Mouse (Mus musculus) gastrocnemius, adult 2 months (tissue): Measurements from ENCODE around the gene Steap4. TPM values are rescaled to one million over a fixed set of nuclear protein-coding genes. Genes with fewer than 3 reads are reported as not detected.
A peak's percentile ranks its signal among the peaks of the same experiment; 100 is the strongest.
"Not testable (repeated sequence)": the region's sequence is repeated elsewhere in the genome, so short reads cannot be mapped to it uniquely, and the experiment has no call there.

Source experiments
- DNase-seq: peaks from one replicate; pipeline ENCODE4 v3.0.0; 2022
- H3K27ac ChIP-seq: fragments of 200-600 bp; 2 replicates; pipeline ENCODE4 v1.8.1; 2022; ENCODE audit warnings: mild to moderate bottlenecking
- H3K4me3 ChIP-seq: fragments of 200-600 bp; 2 replicates; pipeline ENCODE4 v1.8.1; 2022; ENCODE audit warnings: mild to moderate bottlenecking, moderate library complexity
- CTCF ChIP-seq: fragments of 200-600 bp; IDR thresholded peaks from 2 replicates; pipeline ENCODE4 v1.8.1; 2022; ENCODE audit warnings: antibody characterized with exemption, mild to moderate bottlenecking, moderate library complexity
- intact Hi-C: fragments of 180-260 bp; cut with DNase I; formaldehyde crosslinking; loops from one replicate; pipeline ENCODE4 v1.15.1; 2025
- long read RNA-seq, 2 experiments: library from polyadenylated mRNA; stranded (forward); transcript quantifications; one replicate each; pipeline ENCODE4 v2.0.0; 2021
- total RNA-seq, 2 experiments: library from RNA; stranded (reverse); gene quantifications; 2 replicates each; pipeline ENCODE4 v1.2.3; 2021

The Steap4 gene
- 10 to 100 TPM; 20.0 to 20.8 TPM for total RNA-seq
- long read RNA-seq, experiment 1, transcript Steap4-201 (5 exons, 3,155 nt) = major isoform, 46 of 48 reads
- long read RNA-seq, experiment 1, partial matches to known transcripts = 2 of 48 reads
- long read RNA-seq, experiment 1, other reads (novel, unspliced or antisense) = 0 of 48 reads
- long read RNA-seq, experiment 2, transcript Steap4-201 (5 exons, 3,155 nt) = major isoform, 40 of 41 reads
- long read RNA-seq, experiment 2, partial matches to known transcripts = 0 of 41 reads
- long read RNA-seq, experiment 2, other reads (novel, unspliced or antisense) = 1 of 41 reads

DNA sequence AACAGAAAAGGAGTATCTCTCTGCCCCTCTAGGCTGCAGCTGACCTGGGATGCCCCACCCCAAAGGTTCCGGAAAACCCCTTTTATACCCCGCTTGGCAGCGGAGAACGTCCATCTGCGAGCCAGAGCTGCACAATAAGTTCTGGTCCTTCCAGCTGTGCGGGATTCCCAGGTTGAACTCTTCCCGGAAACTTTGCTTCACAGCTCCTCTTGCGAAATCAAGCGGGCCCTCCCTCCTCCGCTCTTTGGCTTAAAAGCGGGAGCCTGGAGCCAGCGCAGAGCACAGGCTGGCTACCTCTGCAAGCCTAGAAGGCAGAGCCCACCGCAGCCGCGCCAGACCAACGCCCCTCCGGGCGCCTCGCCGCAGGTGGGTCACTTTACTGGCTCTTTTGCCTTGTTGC is at the start of gene Steap4:
Gene Steap4, plus strand, starts transcription at position 282 of the 400 bp plus-strand sequence.
- no peak for TF ChIP-seq CTCF
- H3K27ac ChIP-seq = peak within 1 kb of the TSS; percentile 85
- intact Hi-C loops = no loop called here
- peak; percentile 84 for DNase-seq
- H3K4me3 ChIP-seq = peak within 1 kb of the TSS; percentile 65

DNA sequence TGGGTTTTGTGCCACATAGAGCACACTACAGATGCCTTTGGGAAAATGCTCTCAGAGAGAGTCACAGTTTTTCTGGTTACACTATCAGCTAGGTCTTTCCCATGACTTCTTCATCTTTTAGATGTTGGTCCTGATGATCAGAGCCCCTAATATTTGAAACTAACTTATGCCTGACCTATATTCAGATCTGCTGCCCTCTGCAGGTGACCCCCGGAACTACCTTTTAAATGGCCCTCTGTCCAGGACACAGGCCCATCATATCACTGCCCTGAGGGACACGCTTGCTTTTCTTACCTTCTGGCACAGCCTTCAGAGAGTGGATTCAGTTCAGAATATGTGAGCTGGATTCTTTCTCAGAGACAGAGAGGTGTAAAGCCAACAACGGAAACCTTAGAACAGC is 48.3 kb upstream of the Steap4 start:
- peak; percentile 23; the same call in 1 of the 2 replicates for TF ChIP-seq CTCF
- Histone ChIP-seq H3K27ac (peak overlapping the region; percentile 56), H3K4me3 (no peak overlapping the region)
- DNase-seq = no peak
- intact Hi-C loops = no loop called here

DNA sequence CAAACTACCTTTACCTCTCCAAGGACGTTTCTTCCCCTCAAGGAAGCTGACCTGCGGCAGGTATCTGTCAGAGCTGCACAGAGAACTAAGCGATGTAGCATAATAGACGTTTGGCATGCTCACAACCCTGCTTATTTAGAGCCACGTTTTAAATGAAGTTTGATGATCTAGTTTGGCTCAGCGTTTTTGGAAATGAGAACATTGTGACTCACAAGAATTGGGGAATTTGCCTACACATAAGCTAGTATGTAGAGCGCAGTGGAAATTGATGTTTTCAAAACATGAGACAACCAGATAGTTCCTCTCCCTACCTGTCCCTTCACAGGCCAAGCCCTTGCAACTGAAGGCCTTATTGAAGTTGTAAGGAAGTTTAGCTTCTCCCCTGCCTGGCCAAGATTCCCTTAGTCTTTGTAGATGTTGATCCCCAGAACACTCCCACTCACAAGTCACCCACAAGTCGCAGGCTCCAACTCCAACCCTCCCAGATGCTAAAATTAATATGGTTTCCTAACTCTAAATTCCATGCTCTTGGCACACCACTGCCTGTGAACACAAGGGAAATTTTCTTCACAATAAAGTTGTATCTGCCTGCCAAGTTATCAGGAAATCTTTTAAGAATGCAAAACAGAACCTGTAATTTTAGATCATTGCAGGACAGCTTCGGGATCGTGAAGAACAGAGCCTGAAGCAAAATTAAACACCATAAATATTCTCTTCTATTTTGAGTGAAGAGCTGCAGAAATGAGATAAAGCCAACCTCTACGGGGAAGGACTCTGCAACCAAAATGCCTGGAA is 42.6 kb upstream of the Steap4 start:
- peak overlapping the region; percentile 68 for H3K27ac ChIP-seq
- H3K4me3 ChIP-seq = peak overlapping the region; percentile 4; the same call in 1 of the 2 replicates
- no peak for DNase-seq
- no peak for TF ChIP-seq CTCF
- intact Hi-C loops = no loop called here

DNA sequence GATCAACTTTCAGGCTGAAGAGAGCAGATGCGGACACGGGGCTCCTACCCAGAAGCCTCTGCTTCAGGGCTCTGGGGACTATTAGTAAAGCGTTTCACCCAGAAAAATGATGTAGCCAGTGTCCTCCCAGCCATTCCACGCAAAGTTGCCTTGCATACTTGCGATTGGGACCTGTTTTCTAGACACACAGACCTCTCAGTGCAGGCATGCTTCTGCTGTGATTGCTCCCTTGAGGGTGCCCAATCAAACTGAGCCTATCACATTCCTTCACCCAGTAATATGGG is 42.0 kb upstream of the Steap4 start:
- Histone ChIP-seq H3K4me3 (peak overlapping the region; percentile 4; the same call in 1 of the 2 replicates), H3K27ac (peak overlapping the region; percentile 68)
- intact Hi-C loops = no loop called here
- DNase-seq = peak; percentile 23
- TF ChIP-seq CTCF = no peak

DNA sequence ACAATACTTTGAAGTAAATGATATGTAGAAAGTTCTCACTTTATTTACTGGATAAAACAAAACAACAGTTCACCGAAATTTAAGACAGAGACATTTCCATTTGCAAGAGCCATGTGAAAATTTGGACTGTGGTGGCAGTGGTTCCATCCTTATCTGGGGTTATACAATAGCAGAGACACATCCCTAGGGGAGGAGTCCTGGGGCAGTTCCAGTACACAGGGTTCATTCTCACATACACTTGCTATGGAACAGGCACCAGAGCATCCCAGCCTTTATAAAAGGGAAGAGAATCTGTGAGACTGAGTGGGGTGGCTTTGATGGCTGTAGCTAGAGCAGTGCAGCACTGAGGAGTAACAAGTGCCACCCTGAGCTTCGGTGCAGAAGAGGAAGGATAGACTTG is 40.6 kb upstream of the Steap4 start:
- no peak for TF ChIP-seq CTCF
- intact Hi-C loops = no loop called here
- Histone ChIP-seq H3K4me3 (no peak overlapping the region), H3K27ac (no peak overlapping the region)
- no peak for DNase-seq

DNA sequence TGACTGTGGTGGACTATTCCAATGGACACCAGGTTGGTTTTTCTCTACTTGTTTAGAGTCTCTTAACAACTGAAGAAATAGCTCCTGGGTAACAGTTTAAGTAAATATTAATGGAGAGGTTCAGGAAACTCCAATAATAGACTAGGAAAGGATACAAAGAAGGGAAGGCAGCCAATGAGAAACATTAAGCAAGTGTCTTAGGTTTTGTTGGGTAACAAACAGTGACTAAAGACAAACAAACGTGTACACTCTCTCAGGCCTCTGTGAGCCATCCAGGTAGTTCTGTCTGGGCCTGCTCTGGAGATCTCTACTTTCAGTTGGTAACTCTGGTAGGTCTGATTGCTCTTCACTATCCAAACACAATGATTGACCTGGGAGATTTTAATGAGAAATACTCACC is 37.5 kb upstream of the Steap4 start:
- no peak for DNase-seq
- intact Hi-C loops = no loop called here
- Histone ChIP-seq H3K27ac (no peak overlapping the region), H3K4me3 (no peak overlapping the region)
- no peak for TF ChIP-seq CTCF

DNA sequence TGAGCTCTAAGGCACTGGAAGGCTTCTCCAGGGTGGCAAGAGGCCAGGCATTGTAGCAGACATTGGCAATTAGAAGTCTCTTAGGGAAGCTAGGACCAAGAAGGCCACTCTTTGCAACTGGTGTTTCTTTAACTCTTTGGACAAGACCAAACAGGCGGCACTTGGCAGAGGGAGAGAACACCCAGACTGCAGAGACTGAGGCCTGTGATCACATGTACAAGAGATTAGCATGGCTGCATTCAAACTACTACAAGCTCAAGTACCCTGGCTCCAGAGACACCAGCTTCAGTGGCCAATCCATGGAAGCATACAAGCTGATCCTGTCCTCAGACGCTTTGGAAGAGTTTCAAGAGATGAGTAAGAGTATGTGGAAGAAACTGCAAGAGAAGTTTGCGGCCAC is 36.6 kb upstream of the Steap4 start:
- intact Hi-C loops = no loop called here
- DNase-seq = peak; percentile 32

DNA sequence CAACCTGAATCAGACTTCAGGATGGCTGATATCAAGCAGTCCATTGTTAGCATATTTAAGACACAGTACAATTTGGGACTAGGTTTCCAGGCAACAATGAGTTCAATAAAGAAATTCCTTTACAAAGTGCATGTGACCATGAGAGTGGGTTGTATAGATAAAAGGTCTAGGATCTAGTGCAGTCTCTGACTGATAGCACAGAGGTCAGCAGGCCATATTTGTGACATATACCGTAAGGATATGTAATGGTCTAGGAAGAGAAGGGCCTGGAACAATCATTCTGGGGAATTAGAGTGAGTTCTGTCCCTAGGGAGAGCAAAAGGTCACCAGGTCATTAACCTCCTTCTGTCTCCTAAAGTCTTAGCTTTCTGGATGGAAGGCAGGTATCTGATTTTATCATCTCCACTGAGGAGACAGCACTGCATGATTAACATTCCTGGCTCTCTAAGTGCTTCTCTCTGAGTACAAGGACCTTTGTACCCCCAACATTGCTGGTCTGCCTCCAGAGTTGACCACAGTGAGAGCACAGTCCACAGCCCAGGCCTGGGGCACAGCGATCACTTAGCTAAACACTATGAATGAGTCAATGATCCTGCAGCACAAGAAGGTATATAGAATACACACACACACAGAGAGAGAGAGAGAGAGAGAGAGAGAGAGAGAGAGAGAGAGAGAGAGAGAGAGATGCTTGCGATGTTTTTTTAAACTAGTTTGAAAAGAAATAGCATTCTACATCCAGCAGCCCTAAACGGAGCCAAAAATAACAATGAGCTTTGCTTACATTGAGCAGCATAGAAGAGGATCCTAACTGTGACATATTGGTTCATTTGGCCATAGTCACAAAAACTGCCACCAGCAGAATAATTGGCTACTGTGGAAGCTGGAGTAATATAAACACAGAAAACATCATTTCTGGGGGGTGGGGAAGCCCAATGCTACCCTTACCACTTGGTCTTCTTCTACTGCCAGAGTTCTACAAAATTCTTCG is 27.7 kb upstream of the Steap4 start:
- Histone ChIP-seq H3K4me3 (no peak overlapping the region), H3K27ac (peak overlapping the region; percentile 66)
- no peak for TF ChIP-seq CTCF
- no peak for DNase-seq
- intact Hi-C loops = no loop called here

More for the DNA sequence above, 36.6 kb upstream of the Steap4 start:
- Histone ChIP-seq H3K27ac (no peak overlapping the region), H3K4me3 (no peak overlapping the region)
- TF ChIP-seq CTCF = no peak

DNA sequence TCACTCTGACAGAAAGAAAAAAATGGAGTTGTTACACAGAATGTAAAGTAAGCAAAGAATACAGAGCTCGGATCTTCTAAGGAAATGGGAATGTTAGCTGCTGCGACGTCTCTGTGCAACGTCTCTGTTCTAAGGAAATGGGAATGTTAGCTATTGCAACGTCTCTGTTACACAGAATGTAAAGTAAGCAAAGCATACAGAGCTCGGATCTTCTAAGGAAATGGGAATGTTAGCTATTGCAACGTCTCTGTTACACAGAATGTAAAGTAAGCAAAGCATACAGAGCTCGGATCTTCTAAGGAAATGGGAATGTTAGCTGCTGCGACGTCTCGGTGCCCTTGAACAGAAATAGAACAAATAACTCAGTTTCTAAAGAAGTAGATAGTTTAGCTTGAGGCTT is 26.8 kb upstream of the Steap4 start:
- H3K27ac ChIP-seq = peak overlapping the region; percentile 38; the same call in 1 of the 2 replicates
- intact Hi-C loops, DNase-seq, H3K4me3 ChIP-seq: not testable (repeated sequence)

DNA sequence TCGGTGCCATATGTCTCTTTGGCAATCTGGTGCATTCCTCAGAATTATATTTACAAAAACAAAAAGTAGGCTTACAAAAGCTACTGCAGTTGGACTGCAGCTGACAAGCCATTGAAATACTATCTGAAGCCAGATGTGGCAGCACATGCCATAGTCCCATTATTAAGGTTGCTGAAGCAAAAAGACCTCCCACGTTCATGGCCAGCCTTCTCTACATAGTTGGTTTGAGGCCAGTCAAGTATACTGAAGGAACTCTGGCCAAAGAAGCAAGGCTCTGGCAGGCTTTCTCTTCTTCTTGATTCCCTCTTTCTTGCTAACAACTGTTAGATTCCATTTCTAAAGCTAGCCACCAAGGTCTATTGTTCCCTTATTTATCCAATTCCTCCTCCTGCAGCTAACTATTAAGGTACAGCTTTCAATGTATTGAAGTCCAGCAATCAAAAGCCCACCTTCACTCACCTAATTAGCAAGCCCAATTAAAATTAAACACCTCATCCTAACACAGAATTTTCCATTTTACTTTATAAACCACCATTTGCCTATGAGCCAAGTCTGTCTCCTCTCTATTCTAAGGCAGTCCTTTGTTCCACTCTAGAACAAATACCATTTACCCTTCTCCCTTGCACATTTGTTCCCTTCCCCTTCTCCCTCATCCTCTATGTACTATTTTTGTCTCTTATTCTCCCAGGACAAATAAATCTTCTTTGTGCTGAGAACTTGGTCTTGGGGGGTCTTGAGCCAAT is 26.2 kb upstream of the Steap4 start:
- no peak for TF ChIP-seq CTCF

DNA sequence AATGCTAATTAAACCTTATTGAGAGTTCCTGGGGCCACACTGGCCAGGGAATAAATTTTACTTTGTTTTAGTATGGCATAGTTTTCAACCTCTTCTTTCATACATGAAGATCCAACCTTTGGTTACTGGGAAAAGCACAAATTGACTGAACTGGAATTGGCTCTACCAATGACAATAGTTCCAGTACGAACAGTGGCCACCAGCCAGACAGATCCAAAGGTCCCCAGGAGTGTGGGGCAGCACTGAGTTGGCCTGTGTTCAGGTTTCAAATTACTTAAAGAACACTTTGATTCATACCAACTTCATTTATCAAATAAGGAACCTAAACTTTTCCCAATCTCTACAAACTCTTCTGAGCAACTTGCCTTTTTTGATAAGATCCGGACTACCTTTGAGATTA is 5.4 kb upstream of the Steap4 start:
- no peak for DNase-seq
- H3K4me3 ChIP-seq = no peak overlapping the region
- no peak overlapping the region for H3K27ac ChIP-seq
- intact Hi-C loops = no loop called here
- no peak for TF ChIP-seq CTCF

More for the DNA sequence above, 26.2 kb upstream of the Steap4 start:
- intact Hi-C loops = no loop called here
- Histone ChIP-seq H3K27ac (peak overlapping the region; percentile 38; the same call in 1 of the 2 replicates), H3K4me3 (no peak overlapping the region)
- no peak for DNase-seq
